Mouse (Mus musculus) kidney, adult 2 months (tissue): ENCODE results near the gene Gm17387.

Source experiments
- CTCF ChIP-seq: fragments of 200-500 bp; conservative IDR thresholded peaks from 2 replicates; pipeline ENCODE4 v1.5.1; 2011; ENCODE audit warnings: low read depth, mild to moderate bottlenecking, control low read depth, low read length, moderate library complexity, mixed read lengths; ENCODE audit not compliant: insufficient read depth, insufficient read length
- POLR2A ChIP-seq: fragments of 200-500 bp; IDR thresholded peaks from one replicate; pipeline ENCODE4 v1.6.1; 2011; ENCODE audit warnings: low read depth, low read length, control low read depth

- TF ChIP-seq CTCF (no peak), POLR2A (no peak)
Observed at GRCm38 (mm10) chr7:140981704-140982103, 47.2 kb upstream of the Gm17387 start.
